Mouse (Mus musculus): ENCODE measurements at regions not wholly inside any gene's neighbourhood (a gene's known extent, or its start where the extent isn't known, plus 50 kb on each side); places are given as distances from the start of the nearest gene placed in this dataset.

GRCm38 (mm10) chr11:20882756-20883155 lies 51.9 kb upstream of the Lgalsl start:
- no peak for DNase-seq (ENCODE audit: low spot score in 2 of 2)

- DNase-seq (ENCODE audit: low spot score in 2 of 2): no peak
Measured at GRCm38 (mm10) chr11:20883907-20884306, 53.1 kb upstream of the Lgalsl start.

- no peak for DNase-seq (ENCODE audit: low spot score in 2 of 2)
Measured at GRCm38 (mm10) chr11:20887044-20887443, 56.2 kb upstream of the Lgalsl start.

- no peak for DNase-seq (ENCODE audit: low spot score in 2 of 2)
Measured at GRCm38 (mm10) chr11:20890479-20890878, 59.6 kb upstream of the Lgalsl start.

- no peak for DNase-seq (ENCODE audit: low spot score in 2 of 2)
Measured at GRCm38 (mm10) chr11:20891711-20892110, 60.9 kb upstream of the Lgalsl start.

GRCm38 (mm10) chr11:20896277-20897123 lies 65.6 kb upstream of the Lgalsl start:
- DNase-seq (ENCODE audit: low spot score in 2 of 2): no peak

- DNase-seq (ENCODE audit: low spot score in 2 of 2): no peak
Measured at GRCm38 (mm10) chr11:20897468-20897867, 66.6 kb upstream of the Lgalsl start.

- DNase-seq (ENCODE audit: low spot score in 2 of 2): no peak
Measured at GRCm38 (mm10) chr11:20898558-20898957, 67.7 kb upstream of the Lgalsl start.

- no peak for DNase-seq (ENCODE audit: low spot score in 2 of 2)
Measured at GRCm38 (mm10) chr11:20899766-20900165, 68.9 kb upstream of the Lgalsl start.

GRCm38 (mm10) chr11:20902001-20902400 lies 71.1 kb upstream of the Lgalsl start:
- DNase-seq (ENCODE audit: low spot score in 2 of 2): no peak

GRCm38 (mm10) chr11:20902910-20903309 lies 72.1 kb upstream of the Lgalsl start:
- no peak for DNase-seq (ENCODE audit: low spot score in 2 of 2)

- DNase-seq (ENCODE audit: low spot score in 2 of 2): no peak
Measured at GRCm38 (mm10) chr11:20907996-20908395, 77.1 kb upstream of the Lgalsl start.

- DNase-seq (ENCODE audit: low spot score in 2 of 2): no peak
Measured at GRCm38 (mm10) chr11:20908471-20908870, 77.6 kb upstream of the Lgalsl start.

- no peak for DNase-seq (ENCODE audit: low spot score in 2 of 2)
Measured at GRCm38 (mm10) chr11:20913042-20913441, 82.2 kb upstream of the Lgalsl start.

GRCm38 (mm10) chr11:20913598-20914296 lies 82.9 kb upstream of the Lgalsl start:
- DNase-seq (ENCODE audit: low spot score in 2 of 2): peak; percentile 46 to 68

- DNase-seq (ENCODE audit: low spot score in 2 of 2): no peak
Measured at GRCm38 (mm10) chr11:20914297-20914997, 83.6 kb upstream of the Lgalsl start.

- DNase-seq (ENCODE audit: low spot score in 2 of 2): no peak
Measured at GRCm38 (mm10) chr11:20915182-20915602, 84.3 kb upstream of the Lgalsl start.

GRCm38 (mm10) chr11:20915687-20916432 lies 85.0 kb upstream of the Lgalsl start:
- DNase-seq (ENCODE audit: low spot score in 2 of 2): no peak

GRCm38 (mm10) chr11:20916473-20916911 lies 85.6 kb upstream of the Lgalsl start:
- no peak for DNase-seq (ENCODE audit: low spot score in 2 of 2)

GRCm38 (mm10) chr11:20916961-20917360 lies 86.1 kb upstream of the Lgalsl start:
- no peak for DNase-seq (ENCODE audit: low spot score in 2 of 2)

GRCm38 (mm10) chr11:20917483-20917882 lies 86.6 kb upstream of the Lgalsl start:
- no peak for DNase-seq (ENCODE audit: low spot score in 2 of 2)
